Mouse (Mus musculus): Measurements from ENCODE around the gene Aqp9.

Aqp9 gene

DNA sequence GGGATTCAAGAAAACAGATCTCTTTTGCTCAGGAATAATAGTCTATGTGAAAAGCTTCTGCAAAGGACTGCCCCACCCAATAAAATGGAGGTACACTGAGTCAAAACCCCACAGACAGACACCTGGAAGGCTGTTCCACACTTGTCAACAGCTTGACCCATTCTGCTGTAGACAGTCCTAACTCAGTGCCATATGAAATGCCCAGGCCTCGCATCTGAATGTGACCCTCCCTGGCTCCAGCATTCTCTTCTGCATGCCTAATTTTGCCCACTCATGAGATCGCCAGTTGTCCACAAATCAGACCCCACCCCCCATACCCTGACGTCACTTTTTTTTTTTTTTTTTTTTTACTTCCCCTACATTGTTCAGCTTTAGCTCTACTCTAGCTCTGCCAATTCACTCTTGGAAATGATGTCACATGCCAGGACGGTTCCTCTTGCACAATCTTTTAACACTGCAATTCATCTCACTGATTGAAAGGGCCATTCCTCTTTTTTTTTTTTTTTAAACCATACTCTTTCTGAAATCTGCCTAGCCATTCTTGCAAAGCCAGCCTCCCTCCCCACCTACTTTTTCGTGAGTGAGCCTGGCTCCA, 1.5 kb downstream of the Aqp9 start:
- no peak for DNase-seq

DNA sequence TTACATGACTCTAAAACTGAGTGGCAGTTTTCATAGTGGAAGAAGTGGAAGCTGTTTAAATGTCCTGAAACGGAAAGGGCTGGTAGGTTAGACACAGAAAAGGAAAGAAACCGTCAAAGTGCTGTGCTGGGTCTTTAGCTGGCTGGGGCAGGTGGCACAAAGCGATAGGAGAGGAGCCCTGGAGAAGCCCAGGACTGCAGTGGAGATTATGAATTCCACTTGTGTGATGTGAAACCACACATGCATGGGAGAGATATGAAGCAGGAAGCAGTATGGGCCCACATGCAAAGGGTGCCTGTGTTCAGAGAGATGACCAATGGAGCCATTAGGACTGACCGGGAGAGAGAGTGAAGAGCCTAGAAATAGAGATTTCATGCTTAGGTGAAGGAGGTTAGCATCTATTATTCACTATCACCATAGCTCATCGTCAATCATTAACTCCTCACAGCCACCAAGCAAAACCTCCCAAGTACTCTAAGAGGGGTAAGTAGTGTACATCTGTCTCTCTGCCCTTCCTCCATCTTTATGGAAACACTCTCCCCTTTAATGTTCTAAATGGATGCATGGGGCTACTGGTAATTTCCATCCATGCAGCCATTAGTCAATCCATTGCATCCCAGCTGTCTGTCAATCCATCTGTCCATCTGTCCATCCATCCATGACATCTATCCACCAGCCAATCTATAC, 2.3 kb downstream of the Aqp9 start:
- DNase-seq: no peak

DNA sequence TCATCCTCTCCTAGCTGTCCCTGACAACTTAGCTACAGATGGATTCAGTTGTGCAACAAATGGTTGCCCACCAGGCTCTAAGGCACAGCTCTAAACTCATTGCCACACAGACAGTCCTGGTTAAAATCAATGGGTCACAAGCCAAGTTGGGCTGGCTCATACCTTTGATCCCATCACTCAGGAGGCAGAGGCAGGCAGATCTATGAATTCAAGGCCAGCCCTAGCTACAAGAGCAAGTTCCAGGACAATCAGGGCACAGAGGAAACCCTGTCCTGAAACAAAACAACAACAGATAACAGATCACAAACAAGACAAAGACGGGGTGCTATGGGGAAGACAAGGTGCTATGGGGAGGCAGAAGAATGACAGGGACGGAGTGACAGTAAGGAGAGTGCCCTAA, 3.0 kb downstream of the Aqp9 start:
- no peak for DNase-seq

DNA sequence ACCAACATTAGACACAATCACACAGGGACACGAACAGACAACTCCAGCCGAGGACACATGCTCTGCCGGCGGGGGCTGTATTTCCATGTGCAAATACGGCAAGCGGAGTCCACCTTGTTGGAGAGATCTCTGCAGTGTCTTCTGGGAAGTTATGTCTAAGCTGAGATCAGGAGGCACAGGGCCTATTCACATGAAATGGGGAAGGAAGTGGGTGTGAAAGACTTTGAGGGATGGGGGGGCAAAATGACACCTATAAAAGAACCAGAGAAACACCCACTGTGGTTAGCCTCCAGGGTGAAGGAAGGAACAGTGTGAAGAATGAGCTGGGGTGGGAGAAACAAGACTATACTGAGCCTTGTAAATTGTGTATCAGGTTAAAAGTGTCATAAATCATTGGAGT, 3.4 kb downstream of the Aqp9 start:
- DNase-seq: no peak

DNA sequence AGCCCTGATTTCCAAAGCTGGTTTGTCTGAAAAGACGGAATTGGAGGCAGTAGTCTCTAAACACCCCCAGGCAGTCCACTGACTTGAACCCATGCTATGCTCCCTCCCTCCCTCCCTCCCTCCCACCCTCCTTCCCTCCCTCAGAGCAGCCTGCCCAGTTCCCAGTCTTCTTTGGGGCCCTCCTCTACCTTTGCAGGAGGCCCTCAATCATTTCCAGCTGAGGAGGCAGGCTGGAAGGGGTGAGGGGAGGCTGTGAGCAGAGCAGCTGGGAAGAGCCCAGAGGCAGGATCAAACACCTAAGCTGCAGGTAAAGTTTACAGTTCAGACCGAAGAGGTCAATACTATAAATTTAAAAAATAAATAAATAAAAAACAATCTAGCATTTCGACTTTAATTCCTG, 4.1 kb downstream of the Aqp9 start:
- no peak for DNase-seq

DNA sequence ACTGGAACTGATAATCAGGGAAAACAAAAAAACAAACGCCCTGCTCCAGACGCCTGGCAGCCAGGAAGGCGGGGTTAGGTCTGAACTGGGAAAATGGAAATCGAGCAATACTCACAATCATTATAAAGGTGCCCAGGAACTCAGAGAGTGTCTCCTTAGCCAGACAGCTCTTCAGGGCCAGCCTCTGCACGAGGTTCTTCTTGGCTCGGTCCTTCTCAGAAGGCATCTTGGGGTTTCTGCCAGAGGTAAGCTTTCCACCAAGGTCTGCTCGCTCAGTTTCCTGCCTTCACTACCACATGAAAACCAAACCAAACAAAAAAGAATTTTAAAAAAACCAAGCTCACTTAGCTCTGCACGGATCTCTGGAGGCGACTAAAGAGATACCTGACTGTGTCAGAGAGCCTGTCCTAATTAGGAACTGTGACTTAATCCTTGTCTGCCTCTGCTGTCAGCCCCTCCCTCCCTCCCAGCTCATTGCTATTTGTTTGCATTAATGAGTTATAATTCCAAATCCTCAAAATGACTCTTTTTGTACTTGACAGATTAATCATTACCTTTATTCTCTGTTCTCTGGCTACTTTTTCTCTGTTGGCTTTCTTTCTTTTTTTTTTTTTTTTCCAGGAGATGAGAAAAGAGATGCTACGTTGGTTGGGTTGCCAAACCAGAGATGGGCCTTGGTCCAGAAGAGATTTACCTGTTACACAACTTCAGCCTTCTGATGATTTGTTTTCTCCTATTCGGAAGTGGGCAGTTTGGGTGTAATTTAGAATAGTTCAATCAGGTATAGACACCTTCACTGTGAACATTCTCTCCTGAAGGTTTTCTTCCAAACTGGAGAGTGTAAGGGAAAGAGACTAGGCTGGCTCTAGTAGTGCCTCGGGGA, 5.4 kb downstream of the Aqp9 start:
- DNase-seq: no peak

DNA sequence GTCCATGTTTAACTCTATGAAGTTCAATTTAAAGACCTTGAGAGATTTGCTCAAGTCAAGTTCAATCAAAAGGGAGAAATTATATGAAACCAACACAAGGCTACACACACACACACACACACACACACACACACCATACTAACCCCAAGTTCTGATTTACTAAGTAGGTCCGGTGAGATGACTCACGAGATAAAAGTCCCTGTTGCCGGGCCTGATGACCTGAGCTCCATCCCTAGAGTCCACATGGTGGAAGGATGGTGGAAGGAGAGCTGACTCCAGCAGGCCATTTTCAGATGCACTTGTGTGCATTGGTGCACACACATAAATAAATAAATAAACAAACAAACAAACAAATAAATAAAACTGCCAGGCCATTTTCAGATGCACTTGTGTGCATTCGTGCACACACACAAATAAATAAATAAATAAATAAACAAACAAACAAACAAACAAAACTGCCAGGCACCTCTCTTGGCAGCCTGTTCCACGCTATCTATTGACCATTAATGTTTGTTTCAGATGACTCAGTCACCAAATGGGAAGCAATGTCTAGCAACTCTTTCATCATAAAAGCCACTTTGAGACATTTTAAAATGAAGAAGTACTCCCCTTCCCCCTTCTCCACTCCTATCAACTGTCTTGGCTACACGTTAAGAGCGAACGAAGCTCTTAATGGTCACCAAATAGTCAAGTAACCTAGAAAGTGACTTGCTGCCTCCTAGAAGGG, 6.2 kb downstream of the Aqp9 start:
- no peak for DNase-seq

DNA sequence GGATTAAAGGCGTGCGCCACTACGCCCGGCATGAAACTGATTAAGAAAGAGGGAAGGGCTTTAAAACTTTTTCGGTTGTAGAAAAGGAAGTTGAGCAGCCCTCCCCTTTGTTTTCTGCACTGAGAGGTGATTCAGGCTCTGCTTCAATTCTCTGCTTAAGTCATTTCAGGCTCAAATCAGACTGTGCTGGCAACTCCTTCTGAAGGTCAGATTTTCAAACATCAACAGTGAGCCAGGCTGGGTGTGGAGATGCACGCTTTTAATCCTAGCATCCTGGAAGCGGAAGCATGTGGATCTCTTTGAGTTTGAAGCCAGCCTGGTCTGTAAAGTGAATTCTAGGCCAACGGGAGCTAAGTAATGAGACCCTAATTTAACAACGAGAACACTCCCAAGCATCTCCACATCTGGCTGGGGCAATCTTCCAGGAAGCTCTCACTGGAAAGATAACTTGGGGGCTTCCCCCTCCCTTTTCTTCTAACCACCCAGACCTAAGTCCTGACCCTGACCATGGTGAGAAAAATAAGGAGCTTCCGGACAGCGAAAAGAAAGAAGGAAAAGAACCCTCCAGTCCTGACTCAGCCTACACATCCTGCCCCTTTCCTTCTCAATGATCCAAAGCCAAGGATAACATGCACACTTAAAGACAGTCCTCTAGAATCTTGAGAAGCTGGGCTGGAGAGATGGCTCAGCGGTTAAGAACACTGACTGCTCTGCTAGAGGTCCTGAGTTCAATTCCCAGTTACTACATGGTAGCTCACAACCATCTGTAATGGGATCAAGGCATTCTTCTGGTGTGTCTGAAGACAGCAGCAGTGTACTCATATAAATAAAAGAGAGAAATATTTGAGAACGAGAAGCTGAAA, 7.4 kb downstream of the Aqp9 start:
- no peak for DNase-seq

DNA sequence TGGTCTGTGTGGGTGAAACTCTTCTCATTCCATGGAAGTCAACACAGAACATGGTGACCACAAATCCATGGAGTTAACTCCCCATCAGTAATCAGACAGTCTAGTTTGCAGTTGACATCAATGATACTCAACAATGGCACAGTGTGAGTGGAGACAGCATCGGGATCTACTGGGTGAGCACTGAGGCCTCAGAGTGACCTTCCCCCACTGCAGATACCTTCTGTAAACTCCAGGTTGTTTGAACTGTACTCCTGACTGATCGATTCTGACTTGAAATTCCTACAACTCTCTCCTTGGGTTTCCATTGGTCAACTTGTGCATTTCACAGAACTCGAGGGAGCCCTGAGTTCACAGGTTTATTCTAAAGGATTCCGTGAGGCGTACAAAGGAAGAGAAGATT, 8.8 kb downstream of the Aqp9 start:
- DNase-seq: no peak

DNA sequence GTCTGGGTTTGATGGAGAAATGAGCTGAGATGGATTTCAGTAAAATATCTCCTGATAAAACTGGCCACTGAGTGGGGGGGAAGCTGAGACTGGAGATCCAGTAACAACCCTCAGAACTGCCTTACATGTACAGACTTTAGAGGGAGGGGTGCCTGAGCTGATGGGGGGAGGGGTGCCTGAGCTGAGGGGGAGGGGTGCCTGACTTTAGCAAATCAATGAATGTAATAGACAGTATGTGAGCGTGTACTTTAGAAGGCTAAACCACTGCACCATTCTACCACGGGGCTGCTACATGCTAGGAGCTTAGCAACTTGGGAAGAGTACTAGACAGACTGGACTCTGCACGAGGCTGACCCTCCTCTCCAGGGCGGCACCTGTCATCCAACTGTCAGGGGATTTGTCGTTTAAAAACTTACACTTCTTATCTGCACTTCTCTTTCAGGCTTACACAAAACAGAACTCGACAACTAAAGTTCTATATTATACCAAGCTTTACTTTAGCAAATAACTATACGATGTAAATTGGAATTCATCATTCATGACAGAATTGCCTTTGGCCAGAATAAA, 9.3 kb downstream of the Aqp9 start:
- no peak for DNase-seq

DNA sequence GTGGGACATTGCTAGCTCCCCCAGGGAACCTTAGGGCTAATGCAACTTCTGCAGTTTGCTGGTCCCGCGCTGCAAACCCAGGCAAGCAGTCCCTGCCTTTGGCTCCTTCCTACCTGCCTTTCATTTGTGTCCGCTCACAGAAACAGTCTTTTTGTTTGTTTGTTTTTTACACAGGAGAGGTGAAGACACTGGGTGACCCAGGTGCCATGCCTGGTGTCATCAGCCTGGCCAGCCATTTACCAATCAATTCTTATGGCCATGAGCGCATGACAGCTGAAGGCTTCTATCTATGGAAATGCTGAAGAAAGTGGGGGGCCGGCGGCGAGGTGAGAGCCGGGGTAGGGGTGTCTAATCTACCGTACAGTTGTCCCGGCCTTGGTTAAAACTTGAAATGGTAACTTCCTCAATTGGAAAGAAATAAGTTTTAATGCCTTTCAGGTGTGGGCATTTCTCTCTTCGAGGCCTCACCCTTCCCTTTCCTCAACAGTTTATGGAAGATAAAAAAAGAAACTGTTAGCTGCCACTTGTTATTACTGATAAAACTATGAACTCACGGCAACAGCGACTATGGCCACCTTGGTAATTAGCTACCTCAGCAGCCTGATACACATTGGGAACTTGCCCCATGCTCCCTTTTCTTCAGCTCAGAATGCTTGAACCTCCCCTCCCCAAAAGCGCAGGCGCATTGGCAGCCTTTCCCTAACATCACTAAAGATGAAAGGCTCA, 10.4 kb downstream of the Aqp9 start:
- DNase-seq: no peak

DNA sequence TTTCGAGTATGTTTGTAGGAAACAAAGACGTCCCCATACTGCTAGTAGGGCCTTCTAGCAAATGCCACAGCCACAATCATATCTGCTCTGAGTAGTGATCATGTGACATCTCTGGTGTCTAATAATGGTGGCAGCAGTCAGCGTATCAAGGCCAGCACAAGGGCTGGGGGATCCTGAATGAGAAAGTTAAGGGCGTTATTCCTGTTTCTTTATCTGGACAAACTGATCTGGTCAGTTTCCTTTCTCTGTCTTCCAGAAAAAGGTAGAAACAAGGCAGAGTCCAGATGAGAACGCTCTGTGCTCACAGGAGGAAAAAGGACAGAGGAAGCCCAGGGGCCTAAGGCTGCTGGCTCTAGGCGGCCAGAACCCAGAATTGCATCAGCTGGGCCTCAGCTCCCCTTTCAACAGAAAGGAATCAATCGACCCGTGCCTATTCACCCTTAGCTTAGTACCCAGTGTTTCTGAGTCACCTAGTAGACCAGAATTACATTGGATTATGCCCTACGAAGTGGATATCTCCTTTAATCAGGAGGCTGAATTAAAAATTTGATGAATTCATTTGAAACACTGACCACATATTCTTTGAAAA, 11.9 kb downstream of the Aqp9 start:
- no peak for DNase-seq

DNA sequence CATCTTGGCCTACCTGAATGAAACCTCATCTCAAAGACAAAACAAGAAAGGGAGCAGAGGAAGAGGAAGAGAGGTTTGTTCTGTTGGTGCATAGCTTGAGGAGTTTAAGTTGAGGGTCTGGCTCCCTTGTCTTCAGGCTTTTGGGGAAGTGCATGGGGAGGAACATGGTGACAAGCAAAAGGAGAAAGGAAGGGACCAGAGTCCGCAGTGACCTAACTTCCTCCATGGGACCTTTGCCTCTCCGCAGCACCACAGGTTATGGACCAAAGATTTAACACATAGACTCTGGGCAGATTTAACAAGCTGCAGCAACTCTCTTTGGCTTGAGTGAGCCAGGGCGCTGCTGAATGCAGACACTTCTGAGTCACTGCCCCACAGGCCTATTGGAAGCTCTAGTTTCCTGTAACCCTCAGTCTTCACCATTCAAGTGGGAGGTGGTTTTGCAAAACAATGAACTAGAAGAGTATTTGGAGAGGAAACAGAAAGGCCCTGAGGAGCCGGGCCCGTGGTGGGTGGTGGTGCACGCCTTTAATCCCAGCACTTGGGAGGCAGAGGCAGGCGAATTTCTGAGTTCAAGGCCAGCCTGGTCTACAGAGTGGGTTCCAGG, 13.0 kb downstream of the Aqp9 start:
- no peak for DNase-seq

DNA sequence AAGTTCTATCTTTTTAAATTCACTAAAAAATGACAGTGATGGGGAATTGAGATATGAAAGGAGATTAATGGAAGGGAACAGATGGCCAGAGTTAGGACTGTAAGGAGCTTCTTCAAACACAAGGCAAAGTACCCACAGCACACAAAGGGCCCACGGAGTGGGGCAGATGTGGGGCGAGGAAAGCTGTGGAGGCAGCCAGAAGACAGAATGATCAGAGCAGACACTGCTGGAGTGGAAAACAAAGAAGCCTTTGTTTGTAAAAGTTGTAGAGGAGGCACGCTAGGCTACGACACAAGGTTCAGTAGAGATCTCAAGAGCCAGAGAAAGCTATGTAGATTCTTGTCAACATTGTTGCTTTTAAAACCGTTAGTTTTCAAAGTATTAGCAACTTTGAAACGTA, 17.1 kb downstream of the Aqp9 start:
- DNase-seq: no peak

DNA sequence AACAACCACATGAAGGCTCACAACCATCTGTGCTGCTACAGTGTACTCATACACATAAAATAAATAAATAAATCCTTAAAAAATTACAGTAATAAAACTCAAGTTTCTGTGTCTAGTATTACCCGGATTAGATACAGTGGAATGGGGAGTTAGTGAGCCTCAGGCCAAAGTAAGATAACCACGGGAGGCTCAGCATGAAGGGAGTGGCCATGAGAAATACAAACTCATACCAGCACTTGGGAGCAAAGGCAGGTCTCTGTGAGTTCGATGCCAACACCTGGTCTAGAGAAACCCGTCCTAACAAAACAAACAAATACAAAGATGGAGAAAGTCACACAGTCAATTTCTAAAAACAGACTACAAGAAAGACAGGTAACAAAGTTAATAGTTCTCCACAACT, 18.3 kb downstream of the Aqp9 start:
- DNase-seq: no peak

DNA sequence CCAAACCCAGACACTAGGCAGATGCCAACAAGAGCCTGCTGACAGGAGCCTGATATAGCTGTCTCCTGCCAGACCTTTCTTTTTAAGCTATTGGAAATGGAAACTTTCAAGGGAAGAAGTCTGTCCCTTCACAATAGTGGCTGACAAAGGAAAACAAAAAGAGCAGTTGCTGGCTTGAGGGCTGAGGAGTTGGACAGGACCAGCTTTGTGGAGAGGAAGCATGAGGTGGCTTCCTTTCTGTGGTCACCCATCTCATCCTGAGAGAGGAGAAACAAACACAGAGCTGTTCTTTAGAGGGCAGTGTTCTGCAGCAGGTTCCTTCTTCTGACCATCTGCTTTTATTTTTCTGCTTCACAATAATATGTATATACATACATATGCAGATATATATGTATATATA, 19.6 kb downstream of the Aqp9 start:
- no peak for DNase-seq

DNA sequence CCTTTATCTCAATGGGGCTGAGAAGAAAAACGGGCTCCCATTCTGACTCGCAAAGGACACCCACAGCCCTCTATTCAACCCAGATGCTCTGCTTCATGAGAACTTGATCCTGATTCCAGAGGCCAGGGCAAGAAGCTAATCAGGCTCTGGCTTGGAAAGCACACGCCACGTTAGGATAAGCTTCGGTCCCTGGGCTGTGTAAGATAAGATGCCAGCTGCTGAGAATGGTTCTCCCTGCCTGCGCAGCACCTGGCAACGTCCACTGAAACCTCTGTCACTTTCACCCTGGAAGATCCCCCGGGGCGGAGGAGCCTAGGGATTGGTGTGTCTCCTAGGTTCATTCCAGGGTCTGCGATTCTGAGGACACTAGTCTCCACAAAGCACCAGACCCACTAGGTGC, 22.3 kb downstream of the Aqp9 start:
- DNase-seq: no peak

DNA sequence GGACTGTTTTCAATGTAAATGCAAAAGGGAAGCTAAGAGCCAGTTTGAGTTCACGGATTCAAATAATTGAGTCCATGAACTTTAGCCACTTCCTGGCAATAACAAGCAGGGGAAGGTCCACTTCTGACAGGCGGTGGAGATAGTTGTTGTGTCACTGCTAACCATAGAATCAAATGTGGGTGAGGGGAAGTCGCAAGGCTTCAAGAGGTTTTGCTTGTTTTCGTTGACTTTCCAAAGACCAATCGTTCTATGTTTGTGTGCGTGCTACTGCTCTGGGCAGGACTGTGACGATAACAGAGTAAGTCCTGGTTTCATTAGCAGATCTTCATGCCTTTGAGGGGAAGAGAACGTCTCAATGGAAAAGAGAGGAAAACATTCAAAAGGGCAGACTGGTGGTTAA, 28.3 kb downstream of the Aqp9 start:
- no peak for DNase-seq

DNA sequence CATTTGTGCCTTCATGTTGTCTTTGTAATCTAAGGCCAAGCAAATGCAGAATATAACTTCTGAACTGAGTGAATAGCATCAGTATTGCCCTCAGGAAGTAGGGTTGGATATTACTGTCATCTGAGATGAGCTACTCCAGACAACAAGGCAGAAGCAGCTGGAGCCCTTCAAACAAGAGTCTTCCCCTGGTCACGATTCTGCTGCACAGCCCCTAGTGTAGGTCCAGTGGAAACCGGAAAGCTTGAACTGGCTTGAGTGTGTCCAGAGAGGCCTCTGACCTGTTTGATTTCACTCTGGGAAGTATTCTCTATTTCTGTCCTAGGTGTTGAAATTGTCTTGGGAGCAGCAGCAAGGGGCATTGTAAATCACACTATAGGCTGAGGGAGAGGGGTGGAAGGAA, 29.5 kb downstream of the Aqp9 start:
- no peak for DNase-seq

DNA sequence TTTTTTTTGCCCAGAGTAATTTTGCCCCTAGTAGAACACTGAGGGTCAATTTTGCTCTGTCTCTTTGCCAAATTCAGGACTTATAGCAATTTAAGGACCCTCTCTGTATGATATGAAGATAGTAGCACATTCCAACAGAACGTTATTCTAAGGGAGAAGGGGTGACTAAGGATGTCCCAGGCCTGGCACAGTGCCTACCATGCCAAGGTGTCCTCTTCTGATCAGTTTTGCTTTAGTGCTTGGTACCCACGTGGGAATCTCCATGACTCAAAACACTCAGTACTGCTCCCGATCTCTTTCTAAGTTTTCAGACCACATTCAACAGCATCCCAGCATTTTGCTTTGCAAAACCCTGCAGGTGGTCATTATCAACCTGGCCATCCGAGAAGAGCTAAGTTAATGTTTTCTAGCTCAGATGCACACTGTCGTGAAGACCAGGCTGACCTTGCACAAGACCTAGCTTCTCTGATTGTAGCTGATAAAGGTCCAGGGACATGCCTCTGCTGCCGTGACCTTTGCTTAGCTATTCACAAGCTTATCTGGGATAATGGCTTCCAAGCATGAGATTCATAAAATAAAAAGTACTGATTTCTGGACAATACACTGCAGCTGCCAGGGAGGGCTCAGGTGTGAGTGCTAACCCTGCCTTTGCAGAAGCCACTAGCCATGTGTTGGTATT, 31.1 kb downstream of the Aqp9 start:
- no peak for DNase-seq

All from cerebellum, adult 11-12 months (tissue).